Mouse (Mus musculus): ENCODE data around the gene Carnmt1.
A peak's percentile ranks its signal among the peaks of the same experiment; 100 is the strongest.

Gene Carnmt1

GRCm38 (mm10) chr19:18716374-18716773 is 45.8 kb downstream of the Carnmt1 start:
- DNase-seq: peak; percentile 59

GRCm38 (mm10) chr19:18720337-18720736 is 49.8 kb downstream of the Carnmt1 start:
- no peak for DNase-seq

- no peak for DNase-seq
Observed at GRCm38 (mm10) chr19:18725186-18725585, 54.6 kb downstream of the Carnmt1 start.

GRCm38 (mm10) chr19:18730255-18730654 is 59.7 kb downstream of the Carnmt1 start:
- no peak for DNase-seq

- DNase-seq: no peak
Observed at GRCm38 (mm10) chr19:18731077-18731476, 60.5 kb downstream of the Carnmt1 start.

GRCm38 (mm10) chr19:18735901-18736300 is 65.3 kb downstream of the Carnmt1 start:
- no peak for DNase-seq

GRCm38 (mm10) chr19:18739146-18739545 is 68.6 kb downstream of the Carnmt1 start:
- DNase-seq: no peak

GRCm38 (mm10) chr19:18743946-18744345 is 73.4 kb downstream of the Carnmt1 start:
- DNase-seq: no peak

GRCm38 (mm10) chr19:18746576-18747340 is 76.2 kb downstream of the Carnmt1 start:
- DNase-seq: peak; percentile 28

GRCm38 (mm10) chr19:18747379-18747778 is 76.8 kb downstream of the Carnmt1 start:
- no peak for DNase-seq

- DNase-seq: no peak
Observed at GRCm38 (mm10) chr19:18749598-18750339, 79.2 kb downstream of the Carnmt1 start, which contains the start of gene Trpm6. Gene Trpm6, plus strand, starts transcription at chr19:18749983.

All from right cerebral cortex, adult 18-20 months (tissue).